Mouse (Mus musculus): ENCODE data around the gene Itfg1. TPM values are rescaled to one million over a fixed set of nuclear protein-coding genes. Genes with fewer than 3 reads are reported as not detected.
"Not testable (repeated sequence)": the region's sequence is repeated elsewhere in the genome, so short reads cannot be mapped to it uniquely, and the experiment has no call there.

The Itfg1 gene
- 161 and 163 TPM in 2 replicates for polyA plus RNA-seq (2015; fragmentation: Nextera tagmentation; extraction: Ambion mirVana)

DNA sequence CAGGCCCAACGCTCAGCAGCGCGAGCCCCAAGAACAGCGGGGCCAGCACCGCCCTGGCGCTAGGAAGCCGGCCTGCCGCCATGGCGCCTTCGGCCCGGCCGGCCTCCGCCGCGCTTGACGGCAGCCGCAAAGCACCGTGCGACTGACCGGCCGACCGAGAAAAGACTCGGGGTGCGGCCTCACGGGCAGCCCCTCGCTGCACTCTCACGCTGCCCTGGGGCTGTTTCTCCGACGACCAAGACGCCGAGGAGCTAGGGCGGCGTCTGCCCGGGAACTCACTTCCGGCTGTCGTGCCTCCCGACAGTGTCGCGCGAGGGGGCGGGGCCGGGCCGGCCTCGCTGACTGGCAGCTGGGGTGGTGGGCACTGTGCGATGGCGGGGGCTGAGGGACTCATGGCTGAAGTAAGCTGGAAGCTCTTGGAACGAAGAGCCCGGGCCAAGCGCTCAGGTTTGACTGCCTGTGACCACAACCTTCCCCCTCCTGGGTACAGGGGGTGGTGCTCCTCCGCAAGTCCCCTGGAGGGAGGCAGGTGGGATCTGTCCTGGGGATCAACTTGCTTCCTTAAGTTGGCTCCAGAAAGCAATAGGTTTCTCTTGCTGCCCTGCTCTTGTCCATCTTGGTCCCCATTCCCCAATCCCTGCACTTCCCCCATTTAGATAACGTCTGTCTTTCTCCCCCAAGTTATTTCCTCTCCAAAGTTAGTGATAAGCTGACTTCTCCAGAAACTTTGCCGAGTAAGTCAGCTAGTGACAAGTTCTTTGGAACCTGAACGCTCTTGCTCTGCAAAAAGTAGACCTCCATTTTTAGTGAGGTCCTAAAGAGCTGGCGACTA lies at the start of gene Itfg1, which contains the start of gene Phkb:
Itfg1 (minus strand) TSS at position 265 of the 832 bp plus-strand sequence.
Phkb (plus strand) TSS at position 303 of the 832 bp plus-strand sequence.
- H3K9me3 ChIP-seq, result no peaks in the 10 kb centered on the region
- H3K27me3 ChIP-seq, result no peaks in the 10 kb centered on the region
- under 1% methylated on average over 54 of the region's 54 CpGs for WGBS
- peak within 1 kb of the TSS; percentile 96 for H3K9ac ChIP-seq
- H3K27ac ChIP-seq, result peak within 1 kb of the TSS; percentile 98
- H3K4me2 ChIP-seq, result peak within 1 kb of the TSS; percentile 83
- peaks cover 18% of the 10 kb centered on the region for H3K4me1 ChIP-seq (replicated peaks)
- ATAC-seq (ENCODE audit: low FRiP score), result peak; percentile 96
- peak within 1 kb of the TSS; percentile 89 for H3K4me3 ChIP-seq
- H3K36me3 ChIP-seq, result peaks cover 16% of the 10 kb centered on the region

DNA sequence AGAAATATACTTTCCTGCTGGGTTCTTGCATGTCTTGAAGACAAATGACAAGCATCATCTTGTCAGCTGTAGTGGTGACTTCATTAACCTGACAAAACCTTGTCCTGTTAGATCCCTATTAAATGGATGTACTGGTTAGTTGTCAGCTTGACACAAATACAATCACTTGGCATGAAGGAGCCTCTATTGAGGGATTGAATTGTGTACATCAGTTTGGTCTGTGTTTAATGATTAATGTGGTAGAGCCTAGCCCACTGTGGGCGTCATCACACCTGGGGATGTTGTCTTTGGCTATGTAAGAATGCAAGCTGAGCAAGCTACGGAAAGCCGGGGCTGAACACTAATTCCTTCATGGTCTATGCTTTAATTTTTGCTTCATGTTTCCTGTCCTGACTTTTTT lies 44.1 kb upstream of the Itfg1 start:
- no peaks in the 10 kb centered on the region for H3K4me1 ChIP-seq (replicated peaks)
- no peak overlapping the region for H3K4me3 ChIP-seq
- H3K27me3 ChIP-seq, result no peaks in the 10 kb centered on the region
- H3K4me2 ChIP-seq, result no peak overlapping the region
- H3K9ac ChIP-seq, result no peak overlapping the region
- no peak overlapping the region for H3K27ac ChIP-seq
- whole genome bisulfite sequencing, result 92% methylated on average over 3 of the region's 3 CpGs
- peaks cover 22% of the 10 kb centered on the region for H3K36me3 ChIP-seq
- no peak for ATAC-seq (ENCODE audit: low FRiP score)
- H3K9me3 ChIP-seq, result no peaks in the 10 kb centered on the region

DNA sequence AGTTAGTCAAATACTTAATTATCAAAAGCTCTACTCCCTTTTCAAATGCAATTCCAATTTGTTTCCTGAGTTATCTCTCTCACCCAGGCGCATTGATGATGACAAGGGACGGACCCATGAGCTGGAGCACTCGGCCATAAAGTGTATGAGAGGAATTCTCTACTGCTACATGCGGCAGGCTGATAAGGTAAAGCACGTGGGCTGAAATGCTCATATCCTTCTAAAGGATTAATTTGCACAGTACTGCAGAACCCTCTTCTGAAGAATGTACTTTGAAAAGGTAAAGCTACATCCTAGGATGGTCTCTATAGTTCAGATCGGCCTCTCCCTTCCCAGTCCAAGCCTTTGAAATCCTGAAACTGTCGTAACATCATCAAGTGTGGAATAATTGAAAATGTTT lies 38.9 kb upstream of the Itfg1 start:
- 93% methylated on average over 7 of the region's 7 CpGs for WGBS
- Histone ChIP-seq H3K9me3 (no peaks in the 10 kb centered on the region), H3K36me3 (peaks cover 19% of the 10 kb centered on the region), H3K9ac (no peak overlapping the region), H3K4me1 (replicated peaks) (no peaks in the 10 kb centered on the region), H3K27ac (no peak overlapping the region), H3K4me2 (no peak overlapping the region), H3K4me3 (no peak overlapping the region), H3K27me3 (no peaks in the 10 kb centered on the region)
- no peak for ATAC-seq (ENCODE audit: low FRiP score)

DNA sequence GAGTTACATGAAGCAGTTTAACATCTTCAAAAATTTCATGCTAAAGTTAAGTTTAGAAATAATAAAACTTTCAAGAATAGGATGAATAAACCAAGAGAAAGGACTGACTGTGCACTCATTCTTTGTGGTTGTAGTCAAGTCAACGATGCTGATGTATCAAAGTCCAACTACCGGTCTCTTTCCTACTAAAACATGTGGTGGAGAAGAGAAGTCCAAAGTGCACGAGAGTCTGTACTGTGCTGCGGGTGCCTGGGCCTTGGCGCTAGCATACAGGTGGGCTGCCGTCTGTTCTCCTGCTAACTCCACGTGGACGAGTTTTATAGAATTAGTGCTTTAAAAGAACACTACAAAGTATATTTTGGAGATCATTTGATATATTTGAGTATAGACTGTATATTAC lies 37.3 kb upstream of the Itfg1 start:
- Histone ChIP-seq H3K4me1 (replicated peaks) (no peaks in the 10 kb centered on the region), H3K27ac (no peak overlapping the region), H3K27me3 (no peaks in the 10 kb centered on the region), H3K9ac (no peak overlapping the region), H3K9me3 (no peaks in the 10 kb centered on the region), H3K4me3 (no peak overlapping the region), H3K4me2 (no peak overlapping the region), H3K36me3 (peaks cover 15% of the 10 kb centered on the region)
- ATAC-seq (ENCODE audit: low FRiP score), result no peak
- WGBS, result 95% methylated on average over 8 of the region's 8 CpGs

DNA sequence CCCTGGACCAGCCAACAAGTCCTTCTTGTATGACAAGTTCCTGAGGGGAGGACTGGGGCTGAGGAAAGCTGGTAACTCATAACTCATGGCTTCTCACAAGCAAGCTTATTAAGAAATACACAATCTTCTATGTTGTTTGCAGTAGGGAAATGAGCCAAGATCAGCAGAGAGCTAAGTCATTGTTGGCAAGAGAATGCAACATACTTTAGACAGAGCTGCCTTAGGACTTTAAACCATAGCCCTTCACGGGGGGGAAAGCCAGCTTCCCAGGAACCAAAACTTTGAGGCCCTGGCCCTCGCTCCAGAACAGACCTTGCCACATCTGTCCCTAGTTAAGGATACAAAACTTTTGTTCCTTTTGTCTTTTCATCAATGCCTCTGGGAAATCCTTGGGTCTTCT lies 30.9 kb upstream of the Itfg1 start:
- Histone ChIP-seq H3K9me3 (no peaks in the 10 kb centered on the region), H3K27me3 (no peaks in the 10 kb centered on the region), H3K4me2 (no peak overlapping the region), H3K27ac (no peak overlapping the region), H3K36me3 (no peaks in the 10 kb centered on the region), H3K4me3 (no peak overlapping the region), H3K9ac (no peak overlapping the region), H3K4me1 (replicated peaks) (no peaks in the 10 kb centered on the region)
- no peak for ATAC-seq (ENCODE audit: low FRiP score)
- WGBS, result 84% methylated on average over 2 of the region's 2 CpGs

DNA sequence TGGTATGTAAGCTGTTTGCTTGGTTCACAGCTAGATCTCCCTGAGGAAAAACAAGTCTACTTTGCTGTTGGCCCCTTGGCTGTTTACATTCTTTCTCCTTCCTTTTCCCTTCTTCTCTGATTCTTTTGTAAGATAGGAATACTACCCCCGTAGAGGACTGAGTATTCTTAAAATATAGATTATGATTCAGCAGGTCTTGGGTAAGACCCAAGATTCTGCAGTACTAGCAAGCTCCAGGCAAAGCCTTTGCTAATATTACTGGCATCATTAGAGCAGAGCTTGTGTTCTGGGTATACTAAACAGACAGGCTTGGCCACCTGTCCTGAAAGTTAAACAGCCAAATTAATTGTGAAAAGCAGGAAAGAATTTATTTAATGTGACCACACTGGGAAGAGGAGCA lies 21.7 kb upstream of the Itfg1 start:
- no peak for ATAC-seq (ENCODE audit: low FRiP score)
- H3K36me3 ChIP-seq, result no peaks in the 10 kb centered on the region
- no peak overlapping the region for H3K27ac ChIP-seq
- no peaks in the 10 kb centered on the region for H3K4me1 ChIP-seq (replicated peaks)
- H3K4me2 ChIP-seq, result no peak overlapping the region
- H3K9me3 ChIP-seq, result no peaks in the 10 kb centered on the region
- WGBS, result 94% methylated on average over 1 of the region's 1 CpGs
- no peak overlapping the region for H3K9ac ChIP-seq
- no peaks in the 10 kb centered on the region for H3K27me3 ChIP-seq
- no peak overlapping the region for H3K4me3 ChIP-seq

DNA sequence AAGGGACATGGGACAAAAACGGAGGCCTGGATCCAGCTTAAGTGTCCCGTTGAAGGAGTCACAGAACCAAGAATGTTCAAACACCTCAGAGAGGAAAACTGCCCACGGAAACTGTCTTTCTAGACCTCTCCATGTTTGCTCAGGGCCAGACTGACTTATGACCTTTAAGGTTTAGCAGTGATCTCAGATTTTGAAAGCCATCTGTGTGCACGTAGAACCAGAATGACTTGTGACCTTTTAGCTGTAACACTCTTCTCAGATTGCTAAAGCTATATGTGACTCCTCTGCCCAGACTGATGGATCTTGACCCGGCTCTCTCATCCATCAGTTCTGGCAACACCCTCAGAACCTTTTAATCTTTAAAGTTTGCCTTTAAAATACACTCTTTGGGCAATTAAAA lies 19.9 kb upstream of the Itfg1 start:
- no peaks in the 10 kb centered on the region for H3K9me3 ChIP-seq
- H3K9ac ChIP-seq, result no peak overlapping the region
- no peak overlapping the region for H3K4me2 ChIP-seq
- H3K4me3 ChIP-seq, result no peak overlapping the region
- no peak overlapping the region for H3K27ac ChIP-seq
- no peaks in the 10 kb centered on the region for H3K27me3 ChIP-seq
- no peaks in the 10 kb centered on the region for H3K4me1 ChIP-seq (replicated peaks)
- no peak for ATAC-seq (ENCODE audit: low FRiP score)
- H3K36me3 ChIP-seq, result no peaks in the 10 kb centered on the region
- 83% methylated on average over 5 of the region's 5 CpGs for WGBS

DNA sequence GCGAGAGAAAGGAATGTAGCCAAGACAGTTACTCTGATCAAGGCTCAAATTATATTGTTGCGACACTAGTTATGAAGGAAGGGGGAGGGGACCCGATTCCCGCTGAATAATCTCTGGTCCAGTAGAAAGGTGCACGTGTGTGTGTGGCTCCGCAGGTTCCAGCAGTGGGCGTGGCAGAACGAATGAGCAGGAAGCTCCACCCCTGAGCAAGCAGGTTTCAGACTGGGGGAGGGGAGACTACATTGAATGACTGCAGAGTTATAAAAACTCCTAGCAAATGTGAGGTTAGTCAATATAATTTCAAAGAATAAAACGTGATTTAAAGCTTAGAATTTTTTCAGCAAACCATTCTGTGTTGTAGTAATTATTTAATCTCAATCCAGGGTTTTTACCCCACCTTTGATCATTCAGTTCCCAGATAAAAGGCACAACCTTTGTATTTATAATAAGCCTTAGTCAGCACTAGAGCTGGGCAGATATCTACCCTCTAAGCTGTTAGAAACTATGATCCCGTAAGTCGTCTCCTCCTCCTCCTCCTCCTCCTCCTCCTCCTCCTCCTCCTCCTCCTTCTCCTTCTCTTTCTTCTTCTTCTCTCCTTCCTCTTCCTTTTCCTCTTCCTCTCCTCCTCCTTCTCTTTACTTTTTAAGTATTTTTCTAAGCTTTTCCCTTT lies 16.6 kb upstream of the Itfg1 start:
- 50% methylated on average over 11 of the region's 11 CpGs for WGBS
- not testable (repeated sequence) for H3K27me3 ChIP-seq

DNA sequence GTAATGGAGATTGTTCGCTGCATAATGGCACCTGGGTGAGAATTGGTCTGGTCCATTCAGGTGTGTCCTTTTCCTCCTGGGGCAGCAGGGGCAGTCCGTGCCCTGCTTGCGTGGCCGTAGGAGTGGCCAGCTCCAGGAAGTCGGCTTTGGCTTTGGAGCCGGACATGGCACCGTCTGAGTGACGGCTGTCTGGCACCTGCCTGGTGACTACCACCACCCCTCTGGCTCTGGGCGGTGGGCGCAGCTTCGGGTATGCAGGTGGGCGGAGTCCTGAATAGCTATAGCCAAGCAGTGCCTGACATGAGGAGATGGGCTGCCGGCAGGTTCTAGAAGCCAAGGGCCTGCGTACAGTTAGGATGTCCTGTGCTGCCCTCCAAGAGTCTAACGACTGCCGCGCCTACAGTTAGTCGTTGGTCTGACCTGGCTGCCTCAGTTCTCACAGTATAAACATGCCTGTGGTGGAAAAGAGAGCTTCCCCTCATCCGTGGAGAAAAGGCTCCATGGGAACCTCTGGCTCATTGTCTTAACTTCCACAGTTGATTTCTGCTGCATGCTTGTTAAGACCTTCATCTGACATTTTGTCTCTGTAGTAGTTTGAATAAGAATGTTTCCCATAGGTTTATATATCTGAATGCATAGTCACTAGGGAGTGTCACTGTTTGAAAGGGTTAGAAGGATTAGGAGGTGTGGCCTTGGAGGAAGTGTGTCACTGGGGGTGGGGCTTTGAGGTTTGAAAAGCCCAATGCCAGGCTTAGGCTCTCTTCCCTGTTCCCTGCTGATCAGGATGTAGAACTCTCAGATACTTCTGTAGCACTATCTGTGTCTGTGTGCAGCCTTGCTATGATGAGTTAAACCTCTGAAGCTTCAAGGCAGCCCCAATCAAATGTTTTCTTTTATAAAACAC lies 13.8 kb upstream of the Itfg1 start:
- WGBS, result 91% methylated on average over 19 of the region's 19 CpGs
- no peak for ATAC-seq (ENCODE audit: low FRiP score)
- Histone ChIP-seq H3K4me2 (no peak overlapping the region), H3K27ac (no peak overlapping the region), H3K4me1 (replicated peaks) (no peaks in the 10 kb centered on the region), H3K9ac (no peak overlapping the region), H3K9me3 (no peaks in the 10 kb centered on the region), H3K4me3 (no peak overlapping the region), H3K27me3 (no peaks in the 10 kb centered on the region), H3K36me3 (peaks cover 7% of the 10 kb centered on the region; the same call in 1 of the 2 replicates)

More for the DNA sequence above, 16.6 kb upstream of the Itfg1 start:
- H3K9ac ChIP-seq; H3K27ac ChIP-seq; H3K4me3 ChIP-seq; H3K9me3 ChIP-seq; H3K4me1 ChIP-seq (replicated peaks); ATAC-seq (ENCODE audit: low FRiP score); H3K4me2 ChIP-seq; H3K36me3 ChIP-seq: not testable (repeated sequence)

DNA sequence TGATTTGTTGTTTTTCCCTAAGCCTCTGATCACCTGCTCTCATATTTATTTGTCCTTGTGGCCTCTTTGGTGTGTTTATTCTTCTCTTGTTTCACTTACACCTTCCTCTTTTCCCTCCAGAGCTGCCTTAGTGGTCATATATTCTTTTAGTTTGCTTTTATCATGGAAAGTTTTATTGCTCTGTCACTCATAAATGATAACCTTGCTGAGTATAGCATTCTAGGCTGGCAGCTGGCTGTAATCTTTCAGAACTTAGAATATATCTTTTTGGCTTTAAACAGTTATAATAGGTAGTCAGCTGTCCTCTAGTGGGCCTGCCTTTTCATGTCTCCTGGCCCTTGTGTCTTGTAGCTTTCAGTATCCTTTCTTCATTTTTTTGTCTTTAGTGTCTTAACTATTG lies 5.2 kb upstream of the Itfg1 start:
- Histone ChIP-seq H3K9ac (no peak overlapping the region), H3K27me3 (no peaks in the 10 kb centered on the region), H3K4me1 (replicated peaks) (peaks cover 7% of the 10 kb centered on the region), H3K4me2 (no peak overlapping the region), H3K4me3 (no peak overlapping the region), H3K27ac (no peak overlapping the region), H3K36me3 (peaks cover 11% of the 10 kb centered on the region; the same call in 1 of the 2 replicates), H3K9me3 (no peaks in the 10 kb centered on the region)
- ATAC-seq (ENCODE audit: low FRiP score), result no peak

DNA sequence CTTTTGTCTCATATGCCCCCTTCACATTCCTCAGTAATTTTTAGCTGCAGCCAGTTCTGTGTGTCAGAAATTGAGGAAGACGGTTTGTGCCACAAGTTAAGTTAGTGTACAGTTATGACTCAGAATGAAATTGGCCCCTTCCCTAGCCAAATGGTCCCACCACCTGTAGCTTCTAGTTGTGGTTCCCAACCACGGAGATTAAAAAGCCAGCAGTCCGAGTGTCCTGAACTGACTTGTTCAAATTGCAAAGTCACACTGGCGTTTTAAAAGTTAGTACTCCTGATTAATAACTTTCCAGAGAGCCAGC lies 721 bp upstream of the Itfg1 start:
- H3K4me1 ChIP-seq (replicated peaks), result peaks cover 18% of the 10 kb centered on the region
- H3K9ac ChIP-seq, result peak overlapping the region; percentile 96
- H3K9me3 ChIP-seq, result no peaks in the 10 kb centered on the region
- peak overlapping the region; percentile 89 for H3K4me3 ChIP-seq
- peaks cover 16% of the 10 kb centered on the region for H3K36me3 ChIP-seq
- H3K27me3 ChIP-seq, result no peaks in the 10 kb centered on the region
- peak overlapping the region; percentile 83 for H3K4me2 ChIP-seq
- H3K27ac ChIP-seq, result peak overlapping the region; percentile 98
- WGBS, result 19% methylated on average over 4 of the region's 4 CpGs
- no peak for ATAC-seq (ENCODE audit: low FRiP score)

Data from hindbrain, embryonic 13.5 days (tissue).